8 mouse cellular contexts compared by ENCODE assay signal in genomic region chrX:8251789-8252333, GRCm38 (mm10). TPM values are rescaled to one million over a fixed set of nuclear protein-coding genes. Genes with fewer than 3 reads are reported as not detected.
DNase-seq lines count a peak whose midpoint lies in the region; ATAC-seq and TF ChIP-seq lines count a peak whose summit lies in the region.

No protein-coding gene starts in this region.

- H3K4me2 ChIP-seq in forebrain, embryonic 15.5 days (replicated peaks), result peak overlapping the region; percentile 49
- peak overlapping the region; percentile 72 for H3K4me2 ChIP-seq in liver, postnatal 0 days (ENCODE audit: low read depth, low read length)

- peak; percentile 1 for DNase-seq in gastrocnemius, adult 18-20 months (ENCODE audit: low spot score)
- DNase-seq in gastrocnemius, postnatal 14 days, result no peak
- DNase-seq in liver, postnatal 0 days, result no peak
- no peak for DNase-seq in gastrocnemius, adult 8-10 months (ENCODE audit: low spot score in 2 of 2)
- DNase-seq in left cerebral cortex, adult 11 months (ENCODE audit: low spot score), result no peak
- no peak for DNase-seq in thymus, postnatal 0 days (ENCODE audit: low spot score)

- TF ChIP-seq CTCF in liver, postnatal 0 days (IDR thresholded peaks at IDR 0.05; ENCODE audit: low read depth), result no peak

- WGBS in forebrain, embryonic 15.5 days, result 17% methylated on average over 18 of the region's 18 CpGs
- WGBS in liver, postnatal 0 days (ENCODE audit: insufficient replicate concordance), result 16% methylated on average over 18 of the region's 18 CpGs

- H3K27me3 ChIP-seq in forebrain, embryonic 15.5 days, result no peaks in the 10 kb centered on the region
- H3K27me3 ChIP-seq in liver, postnatal 0 days (ENCODE audit: insufficient read depth, low read length), result no peaks in the 10 kb centered on the region

- peaks cover 10% of the 10 kb centered on the region for H3K4me1 ChIP-seq in forebrain, embryonic 15.5 days
- H3K4me1 ChIP-seq in liver, postnatal 0 days (ENCODE audit: insufficient read depth), result no peaks in the 10 kb centered on the region; the same call in 1 of the 2 replicates

- no peaks in the 10 kb centered on the region for H3K36me3 ChIP-seq in forebrain, embryonic 15.5 days
- no peaks in the 10 kb centered on the region for H3K36me3 ChIP-seq in liver, postnatal 0 days (replicated peaks; ENCODE audit: insufficient read depth, low read length)

- TF ChIP-seq EP300 in liver, postnatal 0 days (IDR thresholded peaks at IDR 0.05; ENCODE audit: low read depth), result no peak

- intact Hi-C loops in gastrocnemius, postnatal 14 days (cut with DNase I; ENCODE audit: low total_unique reads), result no loop called here

- H3K9me3 ChIP-seq in forebrain, embryonic 15.5 days, result no peaks in the 10 kb centered on the region
- H3K9me3 ChIP-seq in liver, postnatal 0 days (ENCODE audit: low read length), result no peaks in the 10 kb centered on the region

- H3K9ac ChIP-seq in forebrain, embryonic 15.5 days (replicated peaks), result peak overlapping the region; percentile 56
- peak overlapping the region; percentile 71 for H3K9ac ChIP-seq in liver, postnatal 0 days (replicated peaks)

- H3K4me3 ChIP-seq in forebrain, embryonic 15.5 days, result peak overlapping the region; percentile 53
- H3K4me3 ChIP-seq in liver, postnatal 0 days (ENCODE audit: low read depth, low read length), result peak overlapping the region; percentile 63

- H3K27ac ChIP-seq in forebrain, embryonic 15.5 days (replicated peaks), result no peak overlapping the region
- peak overlapping the region; percentile 44; the same call in 1 of the 2 replicates for H3K27ac ChIP-seq in liver, postnatal 0 days (ENCODE audit: low read depth)

- ATAC-seq in CD4-positive, CD25-positive, alpha-beta regulatory T cell, adult 4 months, result peak; percentile 5
- ATAC-seq in forebrain, embryonic 15.5 days (replicated peaks), result peak; percentile 75
- peak; percentile 57 for ATAC-seq in liver, postnatal 0 days

RNA-seq across cellular contexts. Expression of gene Ftsj1, which starts 0.3 kb away (rescaled TPM):
- 10 to 100 TPM; 13.3 to 14.0 TPM for total RNA-seq in gastrocnemius, adult 18-20 months (2021)
- total RNA-seq in gastrocnemius, postnatal 14 days (2021), result 10 to 100 TPM; 11.2 to 12.6 TPM
- polyA plus RNA-seq in CD4-positive, CD25-positive, alpha-beta regulatory T cell, adult 4 months (2017; shearing (Covaris generic)), result 10 to 100 TPM; 17.9 to 25.1 TPM
- 51.1 and 54.3 TPM in 2 replicates for polyA plus RNA-seq in forebrain, embryonic 15.5 days (2015; fragmentation: Nextera tagmentation; extraction: Ambion mirVana)
- polyA plus RNA-seq in liver, postnatal 0 days (2015; fragmentation: Nextera tagmentation; extraction: Ambion mirVana), result 16.4 and 17.7 TPM in 2 replicates
- 10 to 100 TPM; 11.9 to 15.5 (median 14.0) TPM for total RNA-seq in gastrocnemius, adult 8-10 months (2022)
- 30.2 and 35.9 TPM in 2 replicates for polyA plus RNA-seq in thymus, postnatal 0 days (2015; fragmentation: Nextera tagmentation; extraction: Ambion mirVana)

RNA-seq across cellular contexts. Expression of gene Slc38a5, which starts 19.1 kb away (rescaled TPM):
- not detected for total RNA-seq in gastrocnemius, adult 18-20 months (2021)
- total RNA-seq in gastrocnemius, postnatal 14 days (2021), result under 1 TPM in 1 of 2 experiments, not detected in 1; 0.27 TPM
- polyA plus RNA-seq in CD4-positive, CD25-positive, alpha-beta regulatory T cell, adult 4 months (2017; shearing (Covaris generic)), result not detected
- 34.3 and 38.1 TPM in 2 replicates for polyA plus RNA-seq in forebrain, embryonic 15.5 days (2015; fragmentation: Nextera tagmentation; extraction: Ambion mirVana)
- 32.0 and 35.9 TPM in 2 replicates for polyA plus RNA-seq in liver, postnatal 0 days (2015; fragmentation: Nextera tagmentation; extraction: Ambion mirVana)
- total RNA-seq in gastrocnemius, adult 8-10 months (2022), result not detected
- polyA plus RNA-seq in thymus, postnatal 0 days (2015; fragmentation: Nextera tagmentation; extraction: Ambion mirVana), result 0.16 and 0.26 TPM in 2 replicates

RNA-seq across cellular contexts. Expression of gene Porcn, which starts 45.5 kb away (rescaled TPM):
- 1 to 10 TPM; 4.3 to 4.4 TPM for total RNA-seq in gastrocnemius, adult 18-20 months (2021)
- 1 to 10 TPM; 3.3 to 4.7 TPM for total RNA-seq in gastrocnemius, postnatal 14 days (2021)
- under 1 TPM; 0.30 to 0.33 TPM for polyA plus RNA-seq in CD4-positive, CD25-positive, alpha-beta regulatory T cell, adult 4 months (2017; shearing (Covaris generic))
- 39.5 and 43.5 TPM in 2 replicates for polyA plus RNA-seq in forebrain, embryonic 15.5 days (2015; fragmentation: Nextera tagmentation; extraction: Ambion mirVana)
- 1.5 and 1.9 TPM in 2 replicates for polyA plus RNA-seq in liver, postnatal 0 days (2015; fragmentation: Nextera tagmentation; extraction: Ambion mirVana)
- total RNA-seq in gastrocnemius, adult 8-10 months (2022), result 1 to 10 TPM; 3.3 to 5.1 (median 4.2) TPM
- 0.60 and 0.64 TPM in 2 replicates for polyA plus RNA-seq in thymus, postnatal 0 days (2015; fragmentation: Nextera tagmentation; extraction: Ambion mirVana)

RNA-seq across cellular contexts. Expression of gene Ebp, which starts 58.5 kb away (rescaled TPM):
- 1 to 10 TPM; 6.8 to 8.3 TPM for total RNA-seq in gastrocnemius, adult 18-20 months (2021)
- 10 to 100 TPM; 11.3 to 11.8 TPM for total RNA-seq in gastrocnemius, postnatal 14 days (2021)
- 100 to 1,000 TPM; 131 to 160 TPM for polyA plus RNA-seq in CD4-positive, CD25-positive, alpha-beta regulatory T cell, adult 4 months (2017; shearing (Covaris generic))
- polyA plus RNA-seq in forebrain, embryonic 15.5 days (2015; fragmentation: Nextera tagmentation; extraction: Ambion mirVana), result 21.7 and 24.0 TPM in 2 replicates
- 74.7 and 84.5 TPM in 2 replicates for polyA plus RNA-seq in liver, postnatal 0 days (2015; fragmentation: Nextera tagmentation; extraction: Ambion mirVana)
- total RNA-seq in gastrocnemius, adult 8-10 months (2022), result 1 to 10 TPM; 5.4 to 8.3 (median 7.0) TPM
- polyA plus RNA-seq in thymus, postnatal 0 days (2015; fragmentation: Nextera tagmentation; extraction: Ambion mirVana), result 53.4 and 59.1 TPM in 2 replicates

Comparison
In these comparisons a context has a peak if more than half of its experiments do, and no peak if none do; other contexts are left out.
1. ATAC-seq: peak in every context shown above with its lines; median percentile 75 in forebrain, embryonic 15.5 days; 57 in liver, postnatal 0 days; 5 in CD4-positive, CD25-positive, alpha-beta regulatory T cell, adult 4 months.
2. RNA of gene Slc38a5, which starts 19.1 kb away (polyA plus RNA-seq): 32.0 to 35.9 TPM in liver, postnatal 0 days and 34.3 to 38.1 TPM in forebrain, embryonic 15.5 days; 0.16 to 0.26 TPM in thymus, postnatal 0 days and not detected in CD4-positive, CD25-positive, alpha-beta regulatory T cell, adult 4 months; every median in the first group is over 10 times any median in the second.
3. RNA of gene Porcn, which starts 45.5 kb away (polyA plus RNA-seq): 39.5 to 43.5 TPM in forebrain, embryonic 15.5 days; 1.5 to 1.9 TPM in liver, postnatal 0 days, 0.60 to 0.64 TPM in thymus, postnatal 0 days and 0.30 to 0.33 TPM in CD4-positive, CD25-positive, alpha-beta regulatory T cell, adult 4 months; every median in the first group is over 10 times any median in the second.